Mouse (Mus musculus) E14TG2a.4 (cell line): ENCODE measurements around the gene Vta1.
A peak's percentile ranks its signal among the peaks of the same experiment; 100 is the strongest.

Experiments
- CTCF ChIP-seq: conservative IDR thresholded peaks from 2 replicates; pipeline ENCODE4 v1.5.1; 2014; ENCODE audit warnings: low read length
- NANOG ChIP-seq: IDR thresholded peaks from 2 replicates; pipeline ENCODE4 v1.6.1; 2014; ENCODE audit warnings: borderline replicate concordance, low read length, mixed read lengths
- POU5F1 ChIP-seq: IDR thresholded peaks from 2 replicates; pipeline ENCODE4 v1.6.1; 2014; ENCODE audit warnings: low read length, borderline replicate concordance

- TF ChIP-seq CTCF (peak; percentile 45), POU5F1 (no peak), NANOG (no peak)
Measured at GRCm38 (mm10) chr10:14685663-14686062, 19.7 kb downstream of the Vta1 start.
